Comparison of ENCODE assay signal across 9 mouse cellular contexts in the genomic region with DNA sequence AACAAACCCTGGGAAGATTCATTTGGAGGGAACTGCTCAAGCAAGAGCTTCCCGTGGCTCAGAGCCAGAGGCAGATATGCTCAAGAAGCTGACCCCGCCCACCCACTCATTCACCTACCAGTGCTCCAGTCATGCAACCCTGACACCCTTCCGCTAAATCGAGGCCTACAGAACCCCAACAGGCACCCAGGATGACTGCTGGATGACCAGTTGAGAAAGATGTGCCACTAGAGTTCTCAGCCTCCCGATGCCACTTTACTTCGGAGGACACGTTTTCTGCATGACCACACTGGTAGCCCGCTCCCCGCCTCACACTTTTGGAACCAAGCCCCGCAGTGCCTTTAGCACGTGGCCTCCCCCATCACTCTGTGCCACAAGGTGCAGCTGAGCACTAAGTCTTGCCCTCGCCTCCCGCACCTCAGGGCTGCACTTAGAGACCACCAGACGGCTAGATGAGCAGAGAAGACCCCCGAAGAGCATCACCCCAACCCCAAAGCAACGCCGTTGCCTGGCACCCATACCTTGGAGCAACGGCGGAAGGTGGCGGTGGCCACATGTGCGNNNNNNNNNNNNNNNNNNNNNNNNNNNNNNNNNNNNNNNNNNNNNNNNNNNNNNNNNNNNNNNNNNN. TPM values are rescaled to one million over a fixed set of nuclear protein-coding genes. Genes with fewer than 3 reads are reported as not detected.
DNase-seq lines count a peak whose midpoint lies in the region; ATAC-seq and TF ChIP-seq lines count a peak whose summit lies in the region.
"Had no signal": no experiment of that assay in that cellular context is flagged by ENCODE, and none has a peak within 500 bp of the region (broad histone marks: within the 10 kb centered on the region; RNA-seq: fewer than 3 reads in every experiment).

No protein-coding gene starts in this region.

- no peak overlapping the region for H3K27ac ChIP-seq in kidney, adult 2 months (ENCODE audit: insufficient read depth, low read depth, low read length)
- 0 out of 2 replicates have a peak overlapping the region, but pooled peaks have one; percentile 67 for H3K27ac ChIP-seq in embryonic facial prominence, embryonic 10.5 days (replicated peaks)
- H3K27ac ChIP-seq in neural tube, embryonic 11.5 days (ENCODE audit: low read depth, low read length), result no peak overlapping the region

- peak overlapping the region; percentile 49 for H3K9ac ChIP-seq in neural tube, embryonic 11.5 days (ENCODE audit: low read length)

- no peaks in the 10 kb centered on the region for H3K27me3 ChIP-seq in kidney, adult 2 months (replicated peaks; ENCODE audit: control insufficient read depth, insufficient read depth, low read length)
- H3K27me3 ChIP-seq in embryonic facial prominence, embryonic 10.5 days (replicated peaks; ENCODE audit: low read depth, poor library complexity, severe bottlenecking), result peaks cover 52% of the 10 kb centered on the region
- peaks cover 24% of the 10 kb centered on the region for H3K27me3 ChIP-seq in neural tube, embryonic 11.5 days (ENCODE audit: control insufficient read depth, insufficient read depth, low read length)
- H3K27me3 ChIP-seq: Patski had no signal

- H3K4me2 ChIP-seq in neural tube, embryonic 11.5 days (ENCODE audit: low read depth), result peak overlapping the region; percentile 71

- TF ChIP-seq POLR2A in kidney, adult 2 months (IDR thresholded peaks at IDR 0.05; ENCODE audit: low read depth, low read length), result no peak

- ATAC-seq in neural tube, embryonic 11.5 days (ENCODE audit: insufficient read depth, low FRiP score, low TSS enrichment), result no peak
- ATAC-seq in activated CD4-positive, CD25-positive, alpha-beta regulatory T cell, adult 4 months, result no peak
- ATAC-seq: Patski had no signal

- no peak for TF ChIP-seq CTCF in kidney, adult 2 months (conservative IDR thresholded peaks at IDR 0.05; ENCODE audit: insufficient read depth, insufficient read length, low read depth, low read length)

- WGBS in kidney, adult 2 months, result 23% methylated on average over 21 of the region's 21 CpGs
- 30% methylated on average over 21 of the region's 21 CpGs for WGBS in embryonic facial prominence, embryonic 10.5 days
- WGBS in neural tube, embryonic 11.5 days, result 22% methylated on average over 21 of the region's 21 CpGs

- 0 out of 2 replicates have a peak, but pooled peaks cover 7% of the 10 kb centered on the region for H3K4me1 ChIP-seq in kidney, adult 2 months (ENCODE audit: control insufficient read depth, insufficient read depth, low read length)
- peaks cover 20% of the 10 kb centered on the region for H3K4me1 ChIP-seq in embryonic facial prominence, embryonic 10.5 days
- H3K4me1 ChIP-seq in neural tube, embryonic 11.5 days (ENCODE audit: control insufficient read depth, insufficient read depth, low read length), result 0 out of 2 replicates have a peak, but pooled peaks cover 4% of the 10 kb centered on the region

- H3K4me3 ChIP-seq in kidney, adult 2 months (ENCODE audit: insufficient read depth, low read depth, low read length), result peak overlapping the region; percentile 12; the same call in 1 of the 2 replicates
- peak overlapping the region; percentile 60 for H3K4me3 ChIP-seq in embryonic facial prominence, embryonic 10.5 days
- peak overlapping the region; percentile 37 for H3K4me3 ChIP-seq in neural tube, embryonic 11.5 days (ENCODE audit: low read depth, low read length)

- H3K9me3 ChIP-seq in embryonic facial prominence, embryonic 10.5 days, result no peaks in the 10 kb centered on the region
- no peaks in the 10 kb centered on the region for H3K9me3 ChIP-seq in neural tube, embryonic 11.5 days (ENCODE audit: control insufficient read depth, low read length)

- peak; percentile 31 for DNase-seq in kidney, adult 2 months
- DNase-seq in kidney, adult 18-20 months, result no peak
- DNase-seq in embryonic facial prominence, embryonic 10.5 days (ENCODE audit: low spot score), result no peak
- peak; percentile 53 for DNase-seq in kidney, postnatal 10 days
- no peak for DNase-seq in neural tube, embryonic 11.5 days (ENCODE audit: low spot score)
- no peak for DNase-seq in layer of hippocampus, postnatal 36 days
- DNase-seq in spleen, adult 18-20 months, result no peak

- H3K36me3 ChIP-seq in kidney, adult 2 months (ENCODE audit: control insufficient read depth, insufficient read depth, low read length), result no peaks in the 10 kb centered on the region
- H3K36me3 ChIP-seq in embryonic facial prominence, embryonic 10.5 days (replicated peaks), result no peaks in the 10 kb centered on the region
- H3K36me3 ChIP-seq in neural tube, embryonic 11.5 days (ENCODE audit: control insufficient read depth, insufficient read depth, low read length), result no peaks in the 10 kb centered on the region

RNA-seq across cellular contexts. Expression of gene Pcsk9, which starts 0.8 kb away (rescaled TPM):
- polyA plus RNA-seq in kidney, adult 2 months (2012; rRNA removed), result 5.8 and 6.0 TPM in 2 replicates
- 1.6 and 3.3 TPM in 2 replicates for polyA plus RNA-seq in embryonic facial prominence, embryonic 10.5 days (2016; fragmentation: Nextera tagmentation; extraction: Ambion mirVana)
- polyA plus RNA-seq in neural tube, embryonic 11.5 days (2014; fragmentation: Nextera tagmentation; extraction: Ambion mirVana), result 1.1 and 1.2 TPM in 2 replicates
- polyA plus RNA-seq in activated CD4-positive, CD25-positive, alpha-beta regulatory T cell, adult 4 months (2017; shearing (Covaris generic)), result not detected
- not detected for total RNA-seq in layer of hippocampus, postnatal 36 days (2021)

RNA-seq across cellular contexts. Expression of gene Bsnd, which starts 28.8 kb away (rescaled TPM):
- polyA plus RNA-seq in kidney, adult 2 months (2012; rRNA removed), result 73.6 and 78.1 TPM in 2 replicates
- not detected in 2 replicates for polyA plus RNA-seq in embryonic facial prominence, embryonic 10.5 days (2016; fragmentation: Nextera tagmentation; extraction: Ambion mirVana)
- polyA plus RNA-seq in neural tube, embryonic 11.5 days (2014; fragmentation: Nextera tagmentation; extraction: Ambion mirVana), result not detected in 2 replicates
- not detected for polyA plus RNA-seq in activated CD4-positive, CD25-positive, alpha-beta regulatory T cell, adult 4 months (2017; shearing (Covaris generic))
- total RNA-seq in layer of hippocampus, postnatal 36 days (2021), result not detected

Comparison
In these comparisons a context has a peak if more than half of its experiments do, and no peak if none do; other contexts are left out.
1. DNase-seq: peak in kidney, adult 2 months (single experiment) and kidney, postnatal 10 days (single experiment); none in kidney, adult 18-20 months (single experiment), embryonic facial prominence, embryonic 10.5 days (single experiment), neural tube, embryonic 11.5 days (single experiment), layer of hippocampus, postnatal 36 days (0 of 2) and spleen, adult 18-20 months (0 of 2).
2. RNA of gene Bsnd, which starts 28.8 kb away (polyA plus RNA-seq): 73.6 to 78.1 TPM in kidney, adult 2 months; not detected in embryonic facial prominence, embryonic 10.5 days, not detected in neural tube, embryonic 11.5 days and not detected in activated CD4-positive, CD25-positive, alpha-beta regulatory T cell, adult 4 months; every median in the first group is over 10 times any median in the second.
3. Peak in every context shown above with its lines, with median percentiles within 50 percentile points of each other: H3K4me3 ChIP-seq.